Mouse (Mus musculus): ENCODE results near the gene Btg2.

Gene Btg2

GRCm38 (mm10) chr1:134097956-134098725, 19.2 kb upstream of the Btg2 start:
- DNase-seq (ENCODE audit: low spot score), result no peak

GRCm38 (mm10) chr1:134097080-134097855, 18.3 kb upstream of the Btg2 start:
- DNase-seq (ENCODE audit: low spot score), result no peak

DNA sequence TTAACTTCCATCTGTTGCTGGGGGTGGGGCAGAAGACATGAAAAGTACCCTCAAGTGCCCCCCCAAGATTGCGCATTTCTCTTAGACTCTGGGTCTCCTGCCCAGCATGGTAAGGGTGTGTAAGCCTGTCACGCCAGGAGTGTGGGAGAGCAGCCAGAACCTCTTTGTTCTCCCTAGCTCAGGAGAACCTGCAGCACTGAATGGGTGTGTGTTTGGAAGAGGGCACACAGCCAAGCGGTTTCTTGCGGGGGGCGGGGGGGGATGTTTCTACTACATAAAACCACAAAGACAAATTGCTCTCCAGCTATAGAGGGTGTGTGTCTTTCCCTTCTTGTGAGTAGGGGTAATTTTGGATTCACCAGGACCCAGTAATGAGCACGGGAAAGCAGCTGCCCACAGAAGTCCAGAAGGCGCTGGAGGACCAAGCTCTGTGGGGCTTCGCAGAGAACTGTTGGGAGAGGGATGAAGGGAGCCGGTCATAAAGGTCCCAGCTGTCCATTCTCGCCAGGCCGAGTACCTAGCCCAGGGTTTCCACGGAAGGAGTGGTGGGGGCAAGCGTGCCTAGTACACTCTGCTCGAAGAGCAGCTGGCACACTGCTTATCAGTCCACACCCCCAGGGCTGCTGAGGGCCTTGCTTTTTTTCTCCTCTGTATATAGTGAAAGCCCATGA, 17.5 kb upstream of the Btg2 start:
- no peak for DNase-seq (ENCODE audit: low spot score)

GRCm38 (mm10) chr1:134095721-134096120, 16.8 kb upstream of the Btg2 start:
- DNase-seq (ENCODE audit: low spot score), result no peak

GRCm38 (mm10) chr1:134095033-134095612, 16.2 kb upstream of the Btg2 start:
- no peak for DNase-seq (ENCODE audit: low spot score)

DNA sequence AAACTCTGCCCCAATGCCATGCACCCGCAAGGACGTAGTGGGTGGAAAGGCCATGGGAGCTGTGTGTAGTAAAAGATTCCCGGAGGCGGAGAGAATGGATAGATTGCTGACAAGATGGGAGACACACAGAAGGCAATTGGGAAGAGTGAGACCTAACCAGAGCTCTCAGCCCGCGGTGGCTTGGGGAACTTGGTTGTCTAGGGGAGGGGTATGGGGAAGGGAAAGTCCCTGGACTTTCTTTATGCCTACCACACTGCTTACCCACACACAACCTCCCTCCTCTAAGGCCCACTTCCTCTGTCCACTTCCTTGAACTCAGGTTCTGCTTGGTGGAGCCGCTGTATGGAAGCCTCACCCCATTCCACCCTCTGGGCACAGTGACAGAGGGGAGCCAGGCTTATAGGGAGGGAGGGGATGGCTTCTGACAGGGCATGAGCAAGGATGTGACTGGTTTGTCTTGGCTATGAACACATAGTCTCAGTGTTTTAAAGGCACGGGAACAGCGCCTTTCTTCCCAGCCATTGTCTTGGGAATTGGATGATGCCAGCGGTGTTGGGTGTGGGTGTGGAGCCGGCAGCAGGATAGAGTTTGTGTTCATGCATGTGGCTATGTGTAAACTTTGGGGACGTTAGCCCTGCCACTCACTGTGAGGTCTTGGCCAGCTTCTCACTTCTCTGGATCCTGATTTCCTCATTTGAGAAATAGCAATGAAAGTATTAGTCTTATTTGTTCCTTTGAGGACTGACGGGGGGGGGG, 15.0 kb upstream of the Btg2 start:
- DNase-seq (ENCODE audit: low spot score), result no peak

- DNase-seq (ENCODE audit: low spot score), result peak; percentile 63
These were observed 14.2 kb upstream of the Btg2 start for GRCm38 (mm10) chr1:134092852-134093770.

DNA sequence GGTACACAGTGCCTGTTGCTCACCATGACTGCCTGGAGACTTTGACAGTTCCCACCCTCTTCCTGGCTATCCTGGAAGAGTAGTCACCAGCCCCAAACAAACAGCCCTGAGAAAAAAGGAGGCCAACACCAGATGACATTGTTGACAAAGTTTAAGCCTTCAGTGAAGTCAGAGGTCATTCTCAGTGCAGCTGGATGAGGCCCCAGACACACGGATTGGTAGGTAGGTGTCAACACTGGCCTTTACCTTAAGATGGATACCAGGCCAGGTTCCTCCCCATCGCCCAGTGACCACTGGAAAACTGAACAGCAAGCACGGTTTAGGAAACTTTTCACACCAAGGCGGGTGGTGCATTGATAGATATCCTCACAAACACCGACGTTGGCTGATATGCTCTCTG, 13.4 kb upstream of the Btg2 start:
- no peak for DNase-seq (ENCODE audit: low spot score)

- no peak for DNase-seq (ENCODE audit: low spot score)
These were observed 12.9 kb upstream of the Btg2 start for GRCm38 (mm10) chr1:134091851-134092250.

GRCm38 (mm10) chr1:134089074-134089473, 10.2 kb upstream of the Btg2 start:
- no peak for DNase-seq (ENCODE audit: low spot score)

DNA sequence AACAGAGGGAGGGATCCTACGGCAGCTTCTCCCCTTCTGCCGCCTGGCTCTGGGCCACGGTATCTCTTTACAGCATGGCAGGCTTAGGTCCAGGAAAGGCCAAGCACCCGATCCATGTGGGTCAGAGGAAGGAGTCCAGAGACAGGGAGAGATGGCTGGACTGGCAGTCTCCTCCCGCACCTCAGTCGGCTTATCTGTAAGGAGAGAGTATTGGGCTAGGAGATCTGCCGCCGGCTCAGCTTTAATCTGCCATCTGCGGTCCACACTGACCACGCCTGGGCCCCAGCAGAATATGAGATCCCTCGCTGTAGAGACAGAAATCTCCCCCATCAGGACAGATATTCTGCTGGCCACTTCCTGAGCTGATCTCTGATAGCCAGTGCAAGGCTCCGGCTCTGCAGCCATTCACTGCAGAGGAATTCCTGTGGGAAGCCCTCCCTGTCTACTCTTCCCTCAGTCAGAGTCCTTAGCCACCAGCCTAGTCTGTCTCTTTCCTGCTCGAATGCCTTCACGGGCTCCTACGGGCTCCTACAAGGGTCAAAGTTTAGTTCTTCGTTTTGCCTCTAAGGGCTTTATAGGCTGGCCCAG, 8.0 kb upstream of the Btg2 start:
- no peak for DNase-seq (ENCODE audit: low spot score)

DNA sequence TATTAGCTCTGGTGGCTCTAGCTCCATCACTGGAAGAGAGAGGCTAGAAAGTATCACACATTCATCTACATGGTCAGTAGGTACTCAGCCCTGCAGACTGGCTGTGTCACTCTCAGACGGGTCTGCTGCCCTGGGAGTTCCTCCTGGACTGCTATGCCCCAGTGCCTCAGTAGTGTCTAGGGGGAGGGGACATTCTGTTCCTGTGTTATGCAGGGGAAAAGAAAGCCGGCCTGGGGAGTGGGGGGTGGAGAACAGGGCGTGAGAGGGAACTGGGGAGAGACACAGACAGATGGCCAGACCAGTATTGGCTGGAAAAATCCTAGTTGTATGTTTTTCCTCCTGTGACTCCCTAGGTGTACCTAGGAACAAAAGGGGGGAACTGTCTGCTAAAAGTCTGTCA, 7.1 kb upstream of the Btg2 start:
- DNase-seq (ENCODE audit: low spot score), result no peak

DNA sequence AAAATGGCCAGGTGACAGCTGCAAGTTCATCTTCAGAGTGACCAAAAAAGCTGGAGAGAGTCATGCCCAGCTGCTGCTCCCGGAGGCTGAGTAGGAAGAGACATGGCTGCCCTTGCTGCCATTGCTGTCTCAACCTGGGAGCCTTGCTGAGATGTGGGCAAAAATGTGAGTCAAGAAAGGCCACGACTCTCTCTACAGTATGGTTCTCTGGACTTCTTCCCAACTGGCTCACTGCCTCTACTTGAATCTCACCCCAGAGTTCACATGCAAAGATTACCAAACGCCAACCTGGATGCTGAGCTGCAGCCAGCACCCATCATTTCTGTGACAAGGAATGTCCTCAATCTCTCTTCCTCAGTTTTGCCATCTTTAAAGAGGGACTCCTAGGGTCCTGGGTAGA, 5.2 kb upstream of the Btg2 start:
- no peak for DNase-seq (ENCODE audit: low spot score)

DNA sequence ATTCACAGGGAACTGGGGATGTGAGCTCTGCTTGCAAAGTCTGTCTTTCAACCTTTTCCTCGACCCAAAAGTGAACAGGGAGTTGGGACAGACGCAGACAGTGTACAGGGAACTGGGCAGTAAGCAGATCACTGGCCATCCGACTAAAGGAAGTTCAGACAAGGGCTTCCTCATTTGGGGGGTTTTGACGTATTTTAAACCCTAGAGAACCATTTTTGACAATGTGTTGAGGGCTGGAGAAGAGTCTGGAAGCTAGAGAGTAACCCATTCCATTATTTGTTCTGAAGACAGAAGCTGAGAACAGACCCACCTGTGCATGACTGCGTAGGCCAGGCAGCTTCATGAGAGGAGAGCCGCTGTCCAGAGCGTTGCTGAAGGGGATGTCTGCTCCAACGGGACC, 4.8 kb upstream of the Btg2 start:
- DNase-seq (ENCODE audit: low spot score), result no peak

GRCm38 (mm10) chr1:134082987-134083516, 4.1 kb upstream of the Btg2 start:
- no peak for DNase-seq (ENCODE audit: low spot score)

DNA sequence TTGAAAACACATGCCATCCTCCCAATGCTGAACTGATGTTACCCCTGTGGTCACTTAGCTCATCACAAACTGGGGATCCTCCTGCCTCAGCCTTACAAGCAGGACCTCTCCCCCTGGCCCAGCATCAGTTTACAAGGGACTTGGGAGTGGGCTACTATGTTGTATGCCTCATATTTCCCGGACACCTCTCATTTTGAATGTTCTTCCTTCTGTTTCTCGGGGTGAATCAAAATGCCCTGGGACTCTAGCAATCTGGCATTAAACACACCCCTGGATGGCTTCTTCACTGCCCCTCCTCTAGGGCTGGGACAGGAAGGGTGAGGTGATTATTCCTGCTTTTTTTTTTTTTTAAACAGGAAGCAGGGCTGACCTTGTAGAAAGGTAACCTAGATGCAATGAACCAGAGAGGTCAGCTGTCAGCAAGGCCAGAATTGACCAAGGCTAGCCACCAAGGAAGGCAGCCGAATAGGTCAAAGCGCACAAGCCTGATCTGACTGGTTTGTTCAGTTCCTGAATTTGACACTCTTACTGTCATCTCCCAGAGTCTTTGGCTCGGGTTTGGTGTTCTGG, 2.0 kb upstream of the Btg2 start:
- no peak for DNase-seq (ENCODE audit: low spot score)

- DNase-seq (ENCODE audit: low spot score), result no peak
These were observed 1.5 kb upstream of the Btg2 start for GRCm38 (mm10) chr1:134080406-134080805.

- DNase-seq (ENCODE audit: low spot score), result no peak
These were observed 700 bp upstream of the Btg2 start for GRCm38 (mm10) chr1:134079477-134080163.

Data from layer of hippocampus, adult 9-10 months (tissue).